Mouse (Mus musculus): Measurements from ENCODE around the gene Dnah1. TPM values are rescaled to one million over a fixed set of nuclear protein-coding genes. Genes with fewer than 3 reads are reported as not detected.

Dnah1 gene
- polyA plus RNA-seq, 1 experiment from 2014 or later = 4.9 TPM

DNA sequence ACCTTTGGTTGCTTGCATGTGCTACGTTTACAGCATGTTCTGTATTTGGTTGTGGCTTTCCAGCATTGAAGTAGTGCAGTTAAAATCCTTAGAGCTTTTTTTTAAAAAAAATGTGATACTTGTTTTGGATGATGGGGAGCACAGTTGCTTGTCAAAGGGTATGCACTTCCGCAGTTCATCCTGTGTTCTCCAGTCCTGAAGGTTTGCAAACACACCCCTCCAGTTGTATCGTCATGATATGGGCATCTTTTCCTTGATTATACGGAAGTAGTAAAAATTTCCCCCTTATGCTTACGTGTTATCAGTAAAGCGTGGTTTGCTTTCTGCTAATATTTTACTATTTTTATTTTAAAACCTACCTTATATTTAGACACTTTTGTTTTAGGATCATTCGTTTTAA is 13.7 kb upstream of the Dnah1 start:
- H3K9ac ChIP-seq (ENCODE audit: low read depth, low read length) = peak overlapping the region; percentile 95
- peaks cover 22% of the 10 kb centered on the region for H3K4me1 ChIP-seq (ENCODE audit: control insufficient read depth, insufficient read depth, low read length)
- H3K4me2 ChIP-seq (ENCODE audit: low read length) = peak overlapping the region; percentile 82
- no peaks in the 10 kb centered on the region for H3K27me3 ChIP-seq (ENCODE audit: control insufficient read depth, insufficient read depth, low read depth, low read length)
- H3K9me3 ChIP-seq (replicated peaks; ENCODE audit: control insufficient read depth, low read length, poor library complexity, severe bottlenecking) = no peaks in the 10 kb centered on the region
- WGBS = 53% methylated on average over 7 of the region's 7 CpGs
- peak overlapping the region; percentile 94; the same call in 1 of the 2 replicates for H3K27ac ChIP-seq (ENCODE audit: low read length)
- no peak for ATAC-seq
- peak overlapping the region; percentile 94 for H3K4me3 ChIP-seq (ENCODE audit: low read depth, low read length)
- H3K36me3 ChIP-seq (ENCODE audit: control insufficient read depth, insufficient read depth, low read length) = 0 out of 2 replicates have a peak, but pooled peaks cover 3% of the 10 kb centered on the region

DNA sequence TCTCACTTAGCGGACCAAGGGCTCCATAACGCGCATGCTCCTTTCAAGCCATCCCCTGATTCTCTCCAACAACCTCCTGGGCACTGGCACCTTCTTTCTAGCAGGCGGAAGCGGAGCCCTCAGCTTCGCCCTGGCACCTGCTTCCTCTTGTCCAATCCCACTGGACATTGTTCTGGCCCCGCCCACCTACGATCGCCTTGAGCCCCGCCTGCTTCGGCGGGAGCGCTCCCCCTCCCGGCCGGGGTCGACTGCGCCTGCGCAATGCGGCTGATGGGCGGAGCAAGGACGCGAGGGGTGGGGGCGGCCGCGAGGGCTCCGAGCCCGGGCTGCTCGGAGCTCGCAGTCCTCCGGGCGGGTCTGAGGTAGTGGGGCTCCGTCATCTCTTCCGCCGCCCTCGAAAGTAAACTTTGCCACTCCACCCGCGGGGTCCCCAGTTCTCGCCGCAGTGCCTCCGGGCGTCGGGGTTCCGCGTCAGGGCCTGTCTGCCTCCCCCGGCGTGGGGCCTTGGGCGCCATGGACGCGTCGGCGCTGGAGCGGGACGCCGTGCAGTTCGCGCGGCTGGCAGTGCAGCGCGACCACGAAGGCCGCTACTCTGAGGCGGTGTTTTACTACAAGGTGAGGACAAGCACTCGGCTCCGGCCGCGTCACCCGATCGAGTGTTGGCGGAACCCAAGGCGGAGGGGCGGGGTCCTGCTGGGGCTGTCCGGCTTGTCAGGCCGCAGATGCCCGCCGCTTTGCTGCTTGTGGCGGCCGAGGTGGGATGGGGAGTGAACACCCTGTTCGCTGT is 12.9 kb upstream of the Dnah1 start, which contains the start of gene Capn7:
Gene Capn7, plus strand, starts transcription at position 270 of the 787 bp plus-strand sequence.
- Histone ChIP-seq H3K36me3 (ENCODE audit: control insufficient read depth, insufficient read depth, low read length) (0 out of 2 replicates have a peak, but pooled peaks cover 3% of the 10 kb centered on the region), H3K4me1 (ENCODE audit: control insufficient read depth, insufficient read depth, low read length) (peaks cover 22% of the 10 kb centered on the region), H3K27me3 (ENCODE audit: control insufficient read depth, insufficient read depth, low read depth, low read length) (no peaks in the 10 kb centered on the region), H3K27ac (ENCODE audit: low read length) (peak within 1 kb of the TSS; percentile 94), H3K4me3 (ENCODE audit: low read depth, low read length) (peak within 1 kb of the TSS; percentile 94), H3K4me2 (ENCODE audit: low read length) (peak within 1 kb of the TSS; percentile 82), H3K9ac (ENCODE audit: low read depth, low read length) (peak within 1 kb of the TSS; percentile 95), H3K9me3 (replicated peaks; ENCODE audit: control insufficient read depth, low read length, poor library complexity, severe bottlenecking) (no peaks in the 10 kb centered on the region)
- ATAC-seq = peak; percentile 98
- under 1% methylated on average over 77 of the region's 78 CpGs for WGBS

DNA sequence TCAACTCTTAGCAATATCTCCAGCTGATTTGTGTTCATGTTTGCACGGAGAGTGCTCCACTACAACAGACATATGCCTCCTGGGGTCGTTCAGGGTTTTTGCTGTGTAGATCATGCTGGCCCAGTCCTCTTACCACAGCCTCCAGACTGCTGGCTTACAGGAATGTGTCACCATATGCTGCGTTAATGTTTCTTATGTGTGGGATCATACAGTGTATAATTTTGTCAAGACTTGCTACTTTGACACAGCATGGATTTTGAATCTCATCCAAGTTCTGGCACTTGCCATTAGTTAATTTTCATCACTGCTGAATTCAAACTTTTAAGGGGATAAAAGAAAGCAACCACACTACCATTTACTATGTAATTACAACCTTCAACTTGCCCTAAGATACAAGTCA is 12.1 kb upstream of the Dnah1 start:
- Histone ChIP-seq H3K4me1 (ENCODE audit: control insufficient read depth, insufficient read depth, low read length) (peaks cover 22% of the 10 kb centered on the region), H3K4me3 (ENCODE audit: low read depth, low read length) (peak overlapping the region; percentile 94), H3K27ac (ENCODE audit: low read length) (peak overlapping the region; percentile 94), H3K27me3 (ENCODE audit: control insufficient read depth, insufficient read depth, low read depth, low read length) (no peaks in the 10 kb centered on the region), H3K36me3 (ENCODE audit: control insufficient read depth, insufficient read depth, low read length) (0 out of 2 replicates have a peak, but pooled peaks cover 2% of the 10 kb centered on the region), H3K4me2 (ENCODE audit: low read length) (peak overlapping the region; percentile 59), H3K9ac (ENCODE audit: low read depth, low read length) (peak overlapping the region; percentile 63; the same call in 1 of the 2 replicates), H3K9me3 (replicated peaks; ENCODE audit: control insufficient read depth, low read length, poor library complexity, severe bottlenecking) (no peaks in the 10 kb centered on the region)
- ATAC-seq = no peak
- 45% methylated on average over 3 of the region's 3 CpGs for WGBS

DNA sequence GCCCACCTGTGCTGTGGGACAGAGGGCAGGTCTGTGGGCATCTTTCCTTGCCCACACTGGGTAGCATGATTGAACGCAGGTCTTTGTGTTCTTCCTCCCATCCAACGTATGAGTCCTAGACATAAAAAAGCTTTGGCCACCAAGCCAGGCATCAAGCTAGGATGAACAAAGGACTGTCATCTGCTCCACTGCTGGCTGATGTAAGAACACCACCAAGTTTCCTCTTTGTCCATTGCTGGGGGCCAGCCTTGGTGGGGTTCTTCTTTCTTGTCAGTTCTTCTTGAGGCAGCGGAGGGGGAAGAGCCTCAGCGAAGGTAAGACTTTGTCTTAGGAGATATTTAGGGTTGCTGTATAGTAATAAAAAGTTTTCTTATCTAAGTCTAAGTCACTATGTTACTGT is 7.3 kb upstream of the Dnah1 start:
- no peak overlapping the region for H3K4me3 ChIP-seq (ENCODE audit: low read depth, low read length)
- no peaks in the 10 kb centered on the region for H3K36me3 ChIP-seq (ENCODE audit: control insufficient read depth, insufficient read depth, low read length)
- H3K4me1 ChIP-seq (ENCODE audit: control insufficient read depth, insufficient read depth, low read length) = peaks cover 5% of the 10 kb centered on the region
- H3K27me3 ChIP-seq (ENCODE audit: control insufficient read depth, insufficient read depth, low read depth, low read length) = no peaks in the 10 kb centered on the region
- no peaks in the 10 kb centered on the region for H3K9me3 ChIP-seq (replicated peaks; ENCODE audit: control insufficient read depth, low read length, poor library complexity, severe bottlenecking)
- no peak overlapping the region for H3K4me2 ChIP-seq (ENCODE audit: low read length)
- H3K9ac ChIP-seq (ENCODE audit: low read depth, low read length) = no peak overlapping the region
- ATAC-seq = no peak
- H3K27ac ChIP-seq (ENCODE audit: low read length) = no peak overlapping the region
- 78% methylated on average over 4 of the region's 4 CpGs for WGBS

- ATAC-seq = no peak
- WGBS = 73% methylated on average over 2 of the region's 2 CpGs
Observed at GRCm38 (mm10) chr14:31329741-31330140, 6.0 kb upstream of the Dnah1 start.

GRCm38 (mm10) chr14:31327681-31328080 is 4.0 kb upstream of the Dnah1 start:
- Histone ChIP-seq H3K9me3 (replicated peaks; ENCODE audit: control insufficient read depth, low read length, poor library complexity, severe bottlenecking) (no peaks in the 10 kb centered on the region), H3K4me1 (ENCODE audit: control insufficient read depth, insufficient read depth, low read length) (0 out of 2 replicates have a peak, but pooled peaks cover 2% of the 10 kb centered on the region), H3K27me3 (ENCODE audit: control insufficient read depth, insufficient read depth, low read depth, low read length) (no peaks in the 10 kb centered on the region), H3K9ac (ENCODE audit: low read depth, low read length) (no peak overlapping the region), H3K4me2 (ENCODE audit: low read length) (no peak overlapping the region), H3K4me3 (ENCODE audit: low read depth, low read length) (no peak overlapping the region), H3K36me3 (ENCODE audit: control insufficient read depth, insufficient read depth, low read length) (no peaks in the 10 kb centered on the region), H3K27ac (ENCODE audit: low read length) (no peak overlapping the region)
- WGBS = 82% methylated on average over 4 of the region's 4 CpGs
- ATAC-seq = no peak

More at GRCm38 (mm10) chr14:31329741-31330140, 6.0 kb upstream of the Dnah1 start:
- no peaks in the 10 kb centered on the region for H3K36me3 ChIP-seq (ENCODE audit: control insufficient read depth, insufficient read depth, low read length)
- H3K4me3 ChIP-seq (ENCODE audit: low read depth, low read length) = no peak overlapping the region
- no peak overlapping the region for H3K27ac ChIP-seq (ENCODE audit: low read length)
- H3K4me2 ChIP-seq (ENCODE audit: low read length) = no peak overlapping the region
- no peaks in the 10 kb centered on the region for H3K27me3 ChIP-seq (ENCODE audit: control insufficient read depth, insufficient read depth, low read depth, low read length)
- H3K9me3 ChIP-seq (replicated peaks; ENCODE audit: control insufficient read depth, low read length, poor library complexity, severe bottlenecking) = no peaks in the 10 kb centered on the region
- no peak overlapping the region for H3K9ac ChIP-seq (ENCODE audit: low read depth, low read length)
- no peaks in the 10 kb centered on the region for H3K4me1 ChIP-seq (ENCODE audit: control insufficient read depth, insufficient read depth, low read length)

GRCm38 (mm10) chr14:31327196-31327595 is 3.5 kb upstream of the Dnah1 start:
- 100% methylated on average over 1 of the region's 1 CpGs for WGBS
- Histone ChIP-seq H3K36me3 (ENCODE audit: control insufficient read depth, insufficient read depth, low read length) (no peaks in the 10 kb centered on the region), H3K9me3 (replicated peaks; ENCODE audit: control insufficient read depth, low read length, poor library complexity, severe bottlenecking) (no peaks in the 10 kb centered on the region), H3K4me2 (ENCODE audit: low read length) (no peak overlapping the region), H3K4me3 (ENCODE audit: low read depth, low read length) (no peak overlapping the region), H3K27me3 (ENCODE audit: control insufficient read depth, insufficient read depth, low read depth, low read length) (no peaks in the 10 kb centered on the region), H3K27ac (ENCODE audit: low read length) (no peak overlapping the region), H3K9ac (ENCODE audit: low read depth, low read length) (no peak overlapping the region), H3K4me1 (ENCODE audit: control insufficient read depth, insufficient read depth, low read length) (0 out of 2 replicates have a peak, but pooled peaks cover 2% of the 10 kb centered on the region)
- ATAC-seq = no peak

DNA sequence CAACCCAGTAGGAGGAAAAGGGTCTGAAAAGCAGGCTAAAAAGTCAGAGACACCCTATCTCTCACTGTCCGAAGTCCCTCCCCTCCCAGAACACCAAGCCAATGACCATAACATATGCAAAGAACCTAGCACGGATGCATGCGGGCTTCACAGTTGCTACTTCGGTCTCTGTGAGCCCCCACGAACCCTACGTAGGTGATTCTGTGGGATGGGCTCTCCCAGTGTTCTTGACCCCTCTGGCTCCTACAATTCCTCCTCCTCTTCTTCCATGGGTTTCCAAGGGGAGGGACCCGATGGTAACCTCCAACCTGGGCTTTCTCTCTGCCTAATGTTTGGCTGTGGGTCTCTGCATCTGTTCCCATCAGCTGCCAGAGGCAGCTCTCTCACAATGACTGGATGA is 3.1 kb upstream of the Dnah1 start:
- Histone ChIP-seq H3K27me3 (ENCODE audit: control insufficient read depth, insufficient read depth, low read depth, low read length) (no peaks in the 10 kb centered on the region), H3K27ac (ENCODE audit: low read length) (no peak overlapping the region), H3K4me1 (ENCODE audit: control insufficient read depth, insufficient read depth, low read length) (0 out of 2 replicates have a peak, but pooled peaks cover 2% of the 10 kb centered on the region), H3K9me3 (replicated peaks; ENCODE audit: control insufficient read depth, low read length, poor library complexity, severe bottlenecking) (no peaks in the 10 kb centered on the region), H3K36me3 (ENCODE audit: control insufficient read depth, insufficient read depth, low read length) (no peaks in the 10 kb centered on the region), H3K4me2 (ENCODE audit: low read length) (no peak overlapping the region), H3K9ac (ENCODE audit: low read depth, low read length) (no peak overlapping the region), H3K4me3 (ENCODE audit: low read depth, low read length) (no peak overlapping the region)
- WGBS = 82% methylated on average over 7 of the region's 7 CpGs
- ATAC-seq = no peak

GRCm38 (mm10) chr14:31325551-31325950 is 1.9 kb upstream of the Dnah1 start:
- 39% methylated on average over 5 of the region's 5 CpGs for WGBS
- Histone ChIP-seq H3K4me1 (ENCODE audit: control insufficient read depth, insufficient read depth, low read length) (0 out of 2 replicates have a peak, but pooled peaks cover 2% of the 10 kb centered on the region), H3K9me3 (replicated peaks; ENCODE audit: control insufficient read depth, low read length, poor library complexity, severe bottlenecking) (no peaks in the 10 kb centered on the region), H3K27me3 (ENCODE audit: control insufficient read depth, insufficient read depth, low read depth, low read length) (no peaks in the 10 kb centered on the region), H3K4me3 (ENCODE audit: low read depth, low read length) (no peak overlapping the region), H3K36me3 (ENCODE audit: control insufficient read depth, insufficient read depth, low read length) (no peaks in the 10 kb centered on the region), H3K9ac (ENCODE audit: low read depth, low read length) (no peak overlapping the region), H3K4me2 (ENCODE audit: low read length) (no peak overlapping the region), H3K27ac (ENCODE audit: low read length) (no peak overlapping the region)
- no peak for ATAC-seq
